Mouse (Mus musculus): Measurements from ENCODE around the gene Slc43a1. TPM values are rescaled to one million over a fixed set of nuclear protein-coding genes. Genes with fewer than 3 reads are reported as not detected.
A peak's percentile ranks its signal among the peaks of the same experiment; 100 is the strongest.
"Not testable (repeated sequence)": the region's sequence is repeated elsewhere in the genome, so short reads cannot be mapped to it uniquely, and the experiment has no call there.

The Slc43a1 gene
- polyA plus RNA-seq, 1 experiment from 2014 or later, result 21.1 TPM

DNA sequence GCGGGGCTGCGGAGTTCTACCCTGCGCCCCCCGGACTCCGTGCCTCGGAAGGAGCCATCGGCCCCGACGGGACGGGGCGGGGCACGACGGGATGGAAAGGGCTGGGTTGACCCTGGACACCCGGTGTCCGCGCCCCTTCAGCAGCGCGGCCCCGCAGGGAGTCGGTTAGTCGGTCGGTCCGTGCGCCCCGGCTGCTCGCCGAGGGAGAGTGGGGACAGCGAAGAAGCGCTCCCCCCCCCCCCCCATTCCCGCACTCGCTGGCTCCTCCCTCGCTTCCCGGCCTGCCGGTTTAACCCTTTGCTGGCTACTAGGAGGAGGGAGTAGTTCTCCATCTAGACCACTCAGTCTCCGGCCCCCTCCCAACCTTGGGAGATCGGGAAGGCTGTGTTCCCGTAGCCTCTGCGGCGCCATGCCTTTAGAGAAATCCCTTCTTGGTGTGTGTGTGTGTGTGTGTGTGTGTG is 48.2 kb downstream of the Slc43a1 start:
- Histone ChIP-seq H3K4me3 (replicated peaks) (peak overlapping the region; percentile 58), H3K36me3 (no peaks in the 10 kb centered on the region), H3K27me3 (peaks cover 93% of the 10 kb centered on the region), H3K9ac (replicated peaks) (peak overlapping the region; percentile 51), H3K27ac (no peak overlapping the region), H3K4me1 (replicated peaks) (peaks cover 48% of the 10 kb centered on the region), H3K4me2 (peak overlapping the region; percentile 79), H3K9me3 (no peaks in the 10 kb centered on the region)
- WGBS, result under 1% methylated on average over 27 of the region's 39 CpGs
- no peak for ATAC-seq (ENCODE audit: insufficient number of reproducible peaks, insufficient read depth, low FRiP score, low TSS enrichment, low read depth)

- Histone ChIP-seq H3K4me1 (replicated peaks) (peaks cover 48% of the 10 kb centered on the region), H3K36me3 (no peaks in the 10 kb centered on the region), H3K9me3 (no peaks in the 10 kb centered on the region), H3K9ac (replicated peaks) (peak overlapping the region; percentile 45; the same call in 1 of the 2 replicates), H3K4me3 (replicated peaks) (peak overlapping the region; percentile 58), H3K27ac (no peak overlapping the region), H3K4me2 (peak overlapping the region; percentile 79), H3K27me3 (peaks cover 86% of the 10 kb centered on the region)
- ATAC-seq (ENCODE audit: insufficient number of reproducible peaks, insufficient read depth, low FRiP score, low TSS enrichment, low read depth), result no peak
- under 1% methylated on average over 58 of the region's 58 CpGs for WGBS
Measured at GRCm38 (mm10) chr2:84887411-84888271, 49.0 kb downstream of the Slc43a1 start.

DNA sequence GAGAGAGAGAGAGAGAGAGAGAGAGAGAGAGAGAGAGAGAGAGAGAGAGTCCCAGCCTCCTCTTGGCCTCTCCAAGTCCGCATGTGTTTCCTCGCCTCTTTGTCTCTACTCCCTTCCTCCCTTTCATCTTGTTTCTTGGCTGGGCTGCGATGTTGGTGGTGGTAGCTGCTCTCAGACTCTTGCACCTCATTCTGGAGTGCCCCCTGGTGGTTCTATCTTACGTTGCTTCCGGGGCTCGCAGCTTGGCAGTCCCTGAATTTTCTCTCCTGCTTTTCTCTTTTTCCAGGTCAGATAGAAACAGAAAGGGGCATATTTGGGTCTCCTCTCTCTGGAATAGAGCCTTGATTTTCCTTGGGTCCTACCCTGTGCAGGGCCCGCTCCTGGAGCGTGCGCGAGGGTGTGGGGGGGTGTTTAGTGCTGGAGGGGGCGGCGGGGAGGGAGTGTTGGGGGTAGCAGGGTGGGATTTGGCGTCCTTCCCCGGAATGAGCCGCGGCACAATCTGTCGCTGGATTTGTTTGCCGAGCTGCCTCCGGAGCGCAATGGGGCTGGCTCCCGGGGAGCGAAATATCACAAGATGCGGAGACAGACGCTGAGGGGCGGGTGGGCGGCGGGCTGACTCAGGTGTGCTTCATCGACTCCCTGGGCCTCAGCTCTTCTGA is 50.1 kb downstream of the Slc43a1 start:
- ATAC-seq (ENCODE audit: insufficient number of reproducible peaks, insufficient read depth, low FRiP score, low TSS enrichment, low read depth), result no peak
- Histone ChIP-seq H3K4me2 (peak overlapping the region; percentile 39), H3K27ac (no peak overlapping the region), H3K27me3 (peaks cover 78% of the 10 kb centered on the region), H3K4me1 (replicated peaks) (peaks cover 36% of the 10 kb centered on the region), H3K4me3 (replicated peaks) (peak overlapping the region; percentile 27), H3K9ac (replicated peaks) (0 out of 2 replicates have a peak overlapping the region, but pooled peaks have one; percentile 4), H3K9me3 (no peaks in the 10 kb centered on the region), H3K36me3 (no peaks in the 10 kb centered on the region)
- 1% methylated on average over 28 of the region's 28 CpGs for WGBS

DNA sequence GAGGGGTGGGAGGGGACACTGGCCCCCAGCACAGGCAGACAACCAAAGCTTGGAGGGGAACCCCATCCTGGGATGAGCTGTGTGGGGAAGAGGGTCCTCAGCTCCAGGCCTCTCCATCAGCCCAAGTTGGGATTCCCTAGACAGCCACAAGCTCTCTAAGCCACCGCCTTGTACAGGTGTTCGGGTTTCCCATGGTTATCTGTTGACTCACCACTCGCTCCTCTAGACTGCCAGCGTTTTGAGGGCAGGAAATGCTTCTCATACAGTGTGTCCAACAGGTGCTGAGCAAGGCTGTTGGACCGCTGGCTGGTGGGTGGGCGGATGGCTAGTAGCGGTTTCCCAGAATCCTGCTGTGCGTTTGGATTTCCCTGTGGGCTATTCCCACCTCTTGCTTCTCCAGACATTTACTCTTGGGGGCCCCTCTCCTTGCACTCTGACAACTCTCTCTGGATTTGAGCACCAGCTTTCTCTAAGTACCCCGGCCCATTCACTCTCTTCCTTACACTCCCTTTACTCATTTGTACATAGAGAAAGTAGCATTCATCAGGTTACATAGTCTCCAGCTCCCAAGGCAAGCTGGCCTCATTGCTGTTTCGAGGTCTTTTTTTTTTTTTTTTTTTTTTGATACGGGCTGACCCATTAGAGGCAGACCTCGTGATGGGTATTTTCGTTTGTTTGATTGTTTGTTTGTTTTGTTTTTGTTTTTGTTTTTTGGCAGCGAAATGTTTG is 50.8 kb downstream of the Slc43a1 start:
- Histone ChIP-seq H3K9me3 (no peaks in the 10 kb centered on the region), H3K4me2 (peak overlapping the region; percentile 39), H3K27me3 (peaks cover 72% of the 10 kb centered on the region), H3K27ac (no peak overlapping the region), H3K4me3 (replicated peaks) (peak overlapping the region; percentile 27), H3K9ac (replicated peaks) (0 out of 2 replicates have a peak overlapping the region, but pooled peaks have one; percentile 4), H3K36me3 (no peaks in the 10 kb centered on the region), H3K4me1 (replicated peaks) (peaks cover 35% of the 10 kb centered on the region)
- no peak for ATAC-seq (ENCODE audit: insufficient number of reproducible peaks, insufficient read depth, low FRiP score, low TSS enrichment, low read depth)
- WGBS, result 13% methylated on average over 14 of the region's 14 CpGs

DNA sequence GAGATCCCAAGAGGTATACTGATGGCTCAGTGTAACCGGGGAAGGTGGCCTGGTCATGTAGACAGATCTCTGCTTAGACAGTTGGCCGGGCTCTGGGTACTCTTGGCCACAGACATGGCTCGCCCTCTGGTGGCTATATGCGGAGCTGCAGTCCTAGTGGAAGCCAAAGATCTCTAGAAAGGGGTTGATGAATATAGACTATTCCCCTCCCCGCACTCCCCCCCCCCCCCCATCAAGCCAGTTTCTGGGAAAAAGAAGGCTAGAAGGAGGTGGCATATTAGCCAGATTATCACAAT is 51.3 kb downstream of the Slc43a1 start:
- peaks cover 35% of the 10 kb centered on the region for H3K4me1 ChIP-seq (replicated peaks)
- H3K4me2 ChIP-seq, result no peak overlapping the region
- H3K27ac ChIP-seq, result no peak overlapping the region
- H3K9ac ChIP-seq (replicated peaks), result no peak overlapping the region
- no peak overlapping the region for H3K4me3 ChIP-seq (replicated peaks)
- peaks cover 66% of the 10 kb centered on the region for H3K27me3 ChIP-seq
- no peaks in the 10 kb centered on the region for H3K36me3 ChIP-seq
- no peak for ATAC-seq (ENCODE audit: insufficient number of reproducible peaks, insufficient read depth, low FRiP score, low TSS enrichment, low read depth)
- 5% methylated on average over 5 of the region's 5 CpGs for WGBS
- H3K9me3 ChIP-seq, result no peaks in the 10 kb centered on the region

GRCm38 (mm10) chr2:84893359-84893758 is 54.7 kb downstream of the Slc43a1 start:
- H3K4me1 ChIP-seq (replicated peaks), result peaks cover 8% of the 10 kb centered on the region; the same call in 1 of the 2 replicates
- no peaks in the 10 kb centered on the region for H3K9me3 ChIP-seq
- no peak overlapping the region for H3K4me3 ChIP-seq (replicated peaks)
- peaks cover 33% of the 10 kb centered on the region for H3K27me3 ChIP-seq
- no peak overlapping the region for H3K27ac ChIP-seq
- no peak overlapping the region for H3K9ac ChIP-seq (replicated peaks)
- 55% methylated on average over 6 of the region's 6 CpGs for WGBS
- H3K4me2 ChIP-seq, result no peak overlapping the region
- ATAC-seq (ENCODE audit: insufficient number of reproducible peaks, insufficient read depth, low FRiP score, low TSS enrichment, low read depth), result no peak
- no peaks in the 10 kb centered on the region for H3K36me3 ChIP-seq

- no peaks in the 10 kb centered on the region for H3K36me3 ChIP-seq
- no peaks in the 10 kb centered on the region for H3K4me1 ChIP-seq (replicated peaks)
- ATAC-seq (ENCODE audit: insufficient number of reproducible peaks, insufficient read depth, low FRiP score, low TSS enrichment, low read depth), result no peak
- no peak overlapping the region for H3K4me2 ChIP-seq
- peaks cover 10% of the 10 kb centered on the region for H3K27me3 ChIP-seq
- no peak overlapping the region for H3K9ac ChIP-seq (replicated peaks)
- no peak overlapping the region for H3K4me3 ChIP-seq (replicated peaks)
- no peaks in the 10 kb centered on the region for H3K9me3 ChIP-seq
- WGBS, result 31% methylated on average over 4 of the region's 4 CpGs
- H3K27ac ChIP-seq, result no peak overlapping the region
Measured at GRCm38 (mm10) chr2:84895495-84896198, 57.0 kb downstream of the Slc43a1 start.

DNA sequence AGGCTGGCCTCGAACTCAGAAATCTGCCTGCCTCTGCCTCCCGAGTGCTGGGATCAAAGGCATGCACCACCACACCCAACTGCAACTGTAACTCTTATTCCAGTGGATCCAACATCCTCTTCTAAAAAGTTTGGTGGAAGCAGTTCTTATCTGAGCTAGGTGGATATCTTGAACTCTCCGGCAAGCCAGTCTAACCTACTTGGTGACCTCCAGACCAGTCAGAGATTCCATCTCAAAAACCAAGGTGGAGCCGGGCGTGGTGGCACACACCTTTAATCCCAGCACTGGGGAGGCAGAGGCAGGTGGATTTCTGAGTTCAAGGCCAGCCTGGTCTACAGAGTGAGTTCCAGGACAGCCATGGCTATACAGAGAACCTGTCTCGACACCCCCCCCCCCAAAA is 58.0 kb downstream of the Slc43a1 start:
- H3K9me3 ChIP-seq; H3K9ac ChIP-seq (replicated peaks); H3K4me3 ChIP-seq (replicated peaks); ATAC-seq (ENCODE audit: insufficient number of reproducible peaks, insufficient read depth, low FRiP score, low TSS enrichment, low read depth); H3K4me1 ChIP-seq (replicated peaks); H3K27me3 ChIP-seq; H3K27ac ChIP-seq; H3K36me3 ChIP-seq; H3K4me2 ChIP-seq: not testable (repeated sequence)
- 93% methylated on average over 6 of the region's 6 CpGs for WGBS

DNA sequence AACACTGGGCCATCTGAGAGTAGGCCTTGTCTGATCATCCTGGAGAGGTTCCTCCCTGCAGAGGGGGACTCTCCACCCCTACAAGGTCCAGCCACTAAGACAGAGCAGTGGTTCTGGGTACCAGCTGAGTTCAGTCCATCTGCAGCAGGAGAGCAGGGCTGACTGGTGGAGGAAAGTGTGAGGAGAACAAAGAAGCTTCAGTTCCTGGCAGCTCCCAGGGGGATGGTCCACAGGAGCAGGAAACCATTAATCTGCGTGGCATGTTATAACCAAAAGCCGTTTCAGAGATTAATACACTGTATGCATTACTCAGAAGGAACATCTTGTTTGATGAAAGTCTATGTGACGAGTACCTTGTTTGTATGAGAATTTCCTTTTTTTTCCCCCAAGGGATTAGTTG is 74.1 kb downstream of the Slc43a1 start:
- Histone ChIP-seq H3K36me3 (no peaks in the 10 kb centered on the region), H3K4me2 (no peak overlapping the region), H3K4me3 (replicated peaks) (no peak overlapping the region), H3K9ac (replicated peaks) (no peak overlapping the region), H3K27ac (no peak overlapping the region), H3K9me3 (no peaks in the 10 kb centered on the region), H3K27me3 (no peaks in the 10 kb centered on the region), H3K4me1 (replicated peaks) (peaks cover 4% of the 10 kb centered on the region)
- ATAC-seq (ENCODE audit: insufficient number of reproducible peaks, insufficient read depth, low FRiP score, low TSS enrichment, low read depth), result no peak
- WGBS, result 58% methylated on average over 3 of the region's 3 CpGs

Data from limb, embryonic 12.5 days (tissue).